Mouse (Mus musculus) hindbrain, embryonic 11.5 days (tissue): Measurements from ENCODE around the gene Anxa8. TPM values are rescaled to one million over a fixed set of nuclear protein-coding genes. Genes with fewer than 3 reads are reported as not detected.

Experiments used
- ATAC-seq: fragments of 200-750 bp; cut with Nextera tagmentation; 2 replicates; pipeline ENCODE4 v1.8.0; 2017; ENCODE audit warnings: mild to moderate bottlenecking, moderate TSS enrichment, moderate library complexity; ENCODE audit not compliant: low FRiP score
- DNase-seq: peaks from one replicate; pipeline ENCODE4 v3.0.0-alpha.2; 2015; ENCODE audit warnings: low spot score
- H3K27ac ChIP-seq: fragments of 300-500 bp; sonication (generic); 2 replicates; pipeline ENCODE4 v1.5.1; 2014; ENCODE audit warnings: mild to moderate bottlenecking, low read depth, low read length
- H3K27me3 ChIP-seq: fragments of 300-500 bp; sonication (generic); 2 replicates; pipeline ENCODE4 v1.6.1; 2014; ENCODE audit warnings: mild to moderate bottlenecking, low read length, moderate library complexity, mixed read lengths; ENCODE audit not compliant: control insufficient read depth, insufficient read depth
- H3K36me3 ChIP-seq: fragments of 300-500 bp; sonication (generic); 2 replicates; pipeline ENCODE4 v1.6.1; 2014; ENCODE audit warnings: mild to moderate bottlenecking, low read length, moderate library complexity, mixed read lengths; ENCODE audit not compliant: control insufficient read depth, insufficient read depth
- H3K4me1 ChIP-seq: fragments of 300-500 bp; sonication (generic); replicated peaks from 2 replicates; pipeline ENCODE4 v1.6.1; 2014; ENCODE audit warnings: low read length, mixed read lengths; ENCODE audit not compliant: control insufficient read depth, insufficient read depth
- H3K4me2 ChIP-seq: fragments of 300-500 bp; sonication (generic); replicated peaks from 2 replicates; pipeline ENCODE4 v1.6.1; 2014; ENCODE audit warnings: mild to moderate bottlenecking, low read depth, low read length
- H3K4me3 ChIP-seq: fragments of 300-500 bp; sonication (generic); 2 replicates; pipeline ENCODE4 v1.5.1; 2014; ENCODE audit warnings: low read depth, low read length
- H3K9ac ChIP-seq: fragments of 300-500 bp; sonication (generic); 2 replicates; pipeline ENCODE4 v1.6.1; 2014; ENCODE audit warnings: low read depth, low read length
- H3K9me3 ChIP-seq: fragments of 300-500 bp; sonication (generic); 2 replicates; pipeline ENCODE4 v1.6.1; 2016; ENCODE audit warnings: low read length; ENCODE audit not compliant: control insufficient read depth
- WGBS: fragments of 180-500 bp; shearing (Covaris S2); extraction: QIAGEN DNeasy Blood & Tissue Kit; methylation state at CpG from one replicate; pipeline ENCODE4 v1.1.7; 2014; 5-methylcytosine and 5-hydroxymethylcytosine counted together
- polyA plus RNA-seq: library from polyadenylated mRNA; unstranded; fragments of >200 nt; fragmentation: Nextera tagmentation; extraction: Ambion mirVana; gene quantifications from 2 replicates; pipeline ENCODE4 v1.2.1, GENCODE M21; 2014

Anxa8 gene
- 1.5 and 1.8 TPM in 2 replicates for polyA plus RNA-seq

DNA sequence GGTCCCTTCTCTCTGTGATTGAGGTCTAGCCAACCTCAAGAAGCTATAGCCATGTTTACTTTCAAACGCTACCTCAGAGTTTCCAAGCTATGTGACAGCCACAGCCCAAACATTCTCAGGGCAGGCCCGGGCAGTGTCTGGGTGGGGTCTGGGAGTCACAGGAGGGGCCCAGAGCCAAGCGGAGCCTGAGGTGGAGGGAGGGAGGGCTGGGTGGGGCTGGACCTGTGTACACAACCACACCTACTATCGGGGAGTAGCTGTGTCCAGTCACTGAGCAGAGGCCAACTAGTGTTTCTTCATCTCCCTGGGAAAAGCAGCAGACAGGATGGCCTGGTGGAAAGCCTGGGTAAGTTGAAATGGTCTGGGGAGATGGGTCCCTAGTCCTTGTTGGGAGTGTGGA lies at the start of gene Anxa8:
Anxa8 (plus strand) TSS at position 251 of the 400 bp plus-strand sequence.
- 74% methylated on average over 4 of the region's 4 CpGs for WGBS
- Histone ChIP-seq H3K4me1 (no peaks in the 10 kb centered on the region), H3K4me2 (no peak within 1 kb of the TSS), H3K9me3 (no peaks in the 10 kb centered on the region), H3K4me3 (no peak within 1 kb of the TSS), H3K36me3 (no peaks in the 10 kb centered on the region), H3K27me3 (no peaks in the 10 kb centered on the region), H3K9ac (no peak within 1 kb of the TSS), H3K27ac (no peak within 1 kb of the TSS)
- DNase-seq (no peak), ATAC-seq (no peak)

DNA sequence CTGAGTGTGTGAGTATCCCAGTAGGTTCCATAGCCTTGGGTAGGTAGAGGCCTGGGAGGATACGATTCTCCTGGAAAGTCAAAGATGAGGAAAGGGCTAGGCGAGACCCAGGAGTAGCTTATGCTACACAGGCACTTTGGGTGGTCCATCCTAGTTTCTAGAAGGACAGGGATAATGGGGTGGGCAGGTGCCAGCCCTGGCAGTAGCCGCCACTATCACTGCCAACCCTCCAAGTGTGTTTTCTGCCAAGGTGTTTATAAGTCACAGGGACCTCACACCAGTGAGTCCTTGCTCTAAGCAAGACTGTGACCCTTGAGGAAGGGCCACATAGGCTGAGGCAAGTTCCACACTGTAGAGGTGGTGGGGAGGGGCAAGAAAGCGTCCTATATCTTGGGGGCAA lies 44.5 kb upstream of the Anxa8 start:
- H3K4me2 ChIP-seq: no peak overlapping the region
- WGBS: 79% methylated on average over 4 of the region's 4 CpGs
- no peak overlapping the region for H3K27ac ChIP-seq
- H3K36me3 ChIP-seq: no peaks in the 10 kb centered on the region
- H3K4me1 ChIP-seq: no peaks in the 10 kb centered on the region
- H3K4me3 ChIP-seq: no peak overlapping the region
- H3K9me3 ChIP-seq: no peaks in the 10 kb centered on the region
- no peak for ATAC-seq
- no peak overlapping the region for H3K9ac ChIP-seq
- H3K27me3 ChIP-seq: no peaks in the 10 kb centered on the region
- no peak for DNase-seq

DNA sequence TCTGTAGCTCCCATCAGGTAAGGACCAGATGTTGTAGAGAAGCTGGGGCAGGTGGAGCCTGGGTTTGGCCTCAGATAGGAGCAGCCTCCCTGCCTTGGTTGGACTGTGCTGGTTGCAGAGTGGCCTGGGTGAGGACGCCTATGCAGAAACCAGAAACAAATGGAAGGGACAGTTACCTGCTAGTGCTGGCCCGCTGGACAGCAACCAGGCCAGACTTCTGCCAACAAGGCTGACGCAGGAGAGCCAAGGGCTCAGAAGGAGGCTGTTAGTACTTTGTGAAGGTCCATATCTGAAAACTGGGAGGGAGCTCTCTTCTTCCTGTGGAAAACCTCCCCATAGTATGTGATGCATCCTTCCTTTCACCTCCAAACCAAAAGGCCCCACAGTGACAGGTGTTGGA lies 42.4 kb upstream of the Anxa8 start:
- WGBS: 67% methylated on average over 3 of the region's 3 CpGs
- DNase-seq: no peak
- H3K9me3 ChIP-seq: no peaks in the 10 kb centered on the region
- H3K4me3 ChIP-seq: no peak overlapping the region
- H3K27ac ChIP-seq: no peak overlapping the region
- ATAC-seq: no peak
- no peak overlapping the region for H3K9ac ChIP-seq
- H3K4me2 ChIP-seq: no peak overlapping the region
- H3K4me1 ChIP-seq: no peaks in the 10 kb centered on the region
- H3K36me3 ChIP-seq: no peaks in the 10 kb centered on the region
- no peaks in the 10 kb centered on the region for H3K27me3 ChIP-seq

DNA sequence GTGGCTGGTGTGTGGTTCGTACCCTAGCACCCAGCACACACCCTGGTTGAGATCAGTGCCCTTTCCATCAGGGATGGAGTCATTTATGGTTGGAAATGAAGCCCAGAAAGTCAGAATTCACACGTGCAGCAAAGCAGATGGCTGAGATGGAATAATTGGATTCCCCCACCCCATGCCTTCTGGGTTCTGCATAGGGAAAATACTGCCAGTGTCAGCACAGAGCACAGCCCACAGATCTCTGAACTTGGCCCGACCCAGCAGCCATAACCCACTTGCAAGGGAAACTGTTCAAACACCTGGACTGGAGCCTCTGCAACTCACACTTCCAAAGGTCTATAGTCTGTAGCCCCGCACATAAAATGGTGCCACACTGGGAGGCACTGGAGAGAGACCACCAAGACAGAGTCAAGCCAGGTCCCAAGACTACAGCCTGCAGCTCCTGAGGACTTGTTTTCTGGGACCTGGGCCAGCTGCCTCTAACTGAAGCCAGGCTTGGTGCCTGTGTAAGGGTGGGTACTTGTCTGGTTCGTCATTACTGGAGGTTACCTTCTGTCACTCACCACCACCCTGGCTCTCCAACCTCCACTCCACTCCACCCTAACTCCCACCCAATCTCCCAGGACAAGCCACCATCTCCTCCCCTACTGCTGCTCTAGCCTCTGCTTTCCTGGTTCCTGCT lies 35.5 kb upstream of the Anxa8 start:
- no peak for ATAC-seq

DNA sequence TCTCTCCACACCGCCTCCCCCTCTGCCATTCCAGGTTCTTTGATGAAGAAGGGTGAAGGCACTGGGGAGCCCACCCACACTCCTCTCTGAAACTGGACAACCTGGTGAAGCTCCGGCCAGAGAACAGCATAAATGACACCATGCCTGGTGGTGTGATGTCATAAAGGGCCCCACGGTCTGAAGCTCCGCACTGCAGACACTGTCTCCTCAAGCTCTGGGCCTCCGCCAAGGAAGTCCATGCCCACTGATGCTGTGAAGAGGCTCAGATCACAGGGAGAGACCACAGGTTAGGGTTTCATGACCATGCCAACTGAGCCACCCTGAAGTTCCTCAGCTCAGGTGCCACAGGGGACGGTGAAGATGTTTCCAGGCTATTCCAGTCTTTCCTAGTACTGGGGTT lies 33.3 kb upstream of the Anxa8 start, which contains the start of gene Antxrl:
Antxrl (plus strand) TSS at position 192 of the 400 bp plus-strand sequence.
- Histone ChIP-seq H3K36me3 (no peaks in the 10 kb centered on the region), H3K4me1 (no peaks in the 10 kb centered on the region), H3K9me3 (no peaks in the 10 kb centered on the region), H3K4me3 (no peak within 1 kb of the TSS), H3K4me2 (no peak within 1 kb of the TSS), H3K27me3 (no peaks in the 10 kb centered on the region), H3K9ac (no peak within 1 kb of the TSS), H3K27ac (no peak within 1 kb of the TSS)
- ATAC-seq (no peak), DNase-seq (no peak)
- 90% methylated on average over 6 of the region's 6 CpGs for WGBS

More for the DNA sequence above, 35.5 kb upstream of the Anxa8 start:
- H3K4me3 ChIP-seq: no peak overlapping the region
- H3K9me3 ChIP-seq: no peaks in the 10 kb centered on the region
- no peaks in the 10 kb centered on the region for H3K4me1 ChIP-seq
- H3K36me3 ChIP-seq: no peaks in the 10 kb centered on the region
- H3K9ac ChIP-seq: no peak overlapping the region
- DNase-seq: no peak
- 77% methylated on average over 5 of the region's 5 CpGs for WGBS
- no peaks in the 10 kb centered on the region for H3K27me3 ChIP-seq
- no peak overlapping the region for H3K27ac ChIP-seq
- H3K4me2 ChIP-seq: no peak overlapping the region

DNA sequence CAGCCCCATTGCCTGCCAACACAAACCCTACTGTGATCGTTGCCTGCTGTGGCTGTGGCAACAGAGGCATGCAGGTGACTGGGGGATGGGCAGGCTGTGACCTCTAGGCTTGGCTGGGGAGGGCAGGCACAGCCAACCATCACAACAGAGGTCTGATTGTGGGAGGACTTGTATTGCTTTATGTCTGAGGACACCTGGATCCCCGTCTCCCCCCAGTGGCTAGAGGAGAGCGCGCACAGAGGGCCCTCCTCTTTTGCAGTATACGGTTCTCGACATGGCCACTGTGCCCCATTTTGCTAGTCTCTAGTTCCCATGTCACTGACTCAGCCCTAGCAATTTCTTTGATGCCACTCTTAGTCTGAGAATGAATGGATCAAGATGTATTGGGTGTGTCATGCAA lies 14.1 kb upstream of the Anxa8 start:
- ATAC-seq: no peak
- Histone ChIP-seq H3K4me2 (no peak overlapping the region), H3K27me3 (no peaks in the 10 kb centered on the region), H3K9ac (no peak overlapping the region), H3K27ac (no peak overlapping the region), H3K9me3 (no peaks in the 10 kb centered on the region), H3K36me3 (no peaks in the 10 kb centered on the region), H3K4me1 (no peaks in the 10 kb centered on the region), H3K4me3 (no peak overlapping the region)
- no peak for DNase-seq
- 69% methylated on average over 6 of the region's 6 CpGs for WGBS

DNA sequence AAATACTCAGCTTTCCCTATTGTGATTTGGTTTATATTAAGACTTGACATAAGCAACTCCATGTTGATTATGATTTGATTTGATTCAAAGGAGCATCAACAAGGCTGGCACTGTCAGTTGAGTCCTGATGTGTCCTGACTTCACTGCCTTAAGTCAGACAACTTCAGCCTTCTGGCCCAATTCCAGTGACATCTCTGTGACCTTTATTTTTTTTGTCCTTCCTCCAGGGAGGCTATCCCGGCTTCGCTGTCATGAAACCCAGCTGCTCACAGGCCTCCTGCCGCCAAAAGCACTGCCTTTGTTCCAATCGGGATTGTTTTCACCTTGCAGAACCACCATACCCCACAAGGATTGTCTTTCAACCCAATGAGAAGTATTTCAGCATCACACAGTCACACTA lies 10.4 kb upstream of the Anxa8 start:
- no peaks in the 10 kb centered on the region for H3K4me1 ChIP-seq
- no peaks in the 10 kb centered on the region for H3K9me3 ChIP-seq
- DNase-seq (no peak), ATAC-seq (no peak)
- no peaks in the 10 kb centered on the region for H3K36me3 ChIP-seq
- H3K9ac ChIP-seq: no peak overlapping the region
- H3K4me3 ChIP-seq: no peak overlapping the region
- no peak overlapping the region for H3K27ac ChIP-seq
- WGBS: 22% methylated on average over 4 of the region's 4 CpGs
- no peak overlapping the region for H3K4me2 ChIP-seq
- H3K27me3 ChIP-seq: no peaks in the 10 kb centered on the region

DNA sequence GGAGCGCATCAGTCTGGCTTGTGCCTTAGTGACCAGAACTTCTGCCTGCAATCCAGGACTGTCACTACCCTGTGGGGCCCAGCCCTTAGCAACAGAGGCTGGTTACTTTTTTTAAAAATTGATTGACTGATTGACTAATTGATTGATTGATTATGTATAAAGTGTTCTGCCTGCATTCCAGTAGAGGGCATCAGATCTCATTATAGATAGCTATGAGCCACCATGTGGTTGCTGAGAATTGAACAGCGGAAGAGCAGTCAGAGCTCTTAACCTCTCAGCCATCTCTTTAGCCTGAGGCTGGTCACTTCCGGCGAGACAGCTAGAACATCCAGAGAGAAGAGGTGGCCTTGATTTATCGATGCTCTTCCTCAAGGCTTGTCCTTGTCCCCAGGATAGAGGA lies 8.6 kb upstream of the Anxa8 start:
- ATAC-seq (no peak), DNase-seq (no peak)
- H3K4me3 ChIP-seq: no peak overlapping the region
- H3K27me3 ChIP-seq: no peaks in the 10 kb centered on the region
- no peak overlapping the region for H3K4me2 ChIP-seq
- H3K27ac ChIP-seq: no peak overlapping the region
- no peaks in the 10 kb centered on the region for H3K9me3 ChIP-seq
- no peaks in the 10 kb centered on the region for H3K36me3 ChIP-seq
- H3K9ac ChIP-seq: no peak overlapping the region
- no peaks in the 10 kb centered on the region for H3K4me1 ChIP-seq
- 66% methylated on average over 5 of the region's 5 CpGs for WGBS

DNA sequence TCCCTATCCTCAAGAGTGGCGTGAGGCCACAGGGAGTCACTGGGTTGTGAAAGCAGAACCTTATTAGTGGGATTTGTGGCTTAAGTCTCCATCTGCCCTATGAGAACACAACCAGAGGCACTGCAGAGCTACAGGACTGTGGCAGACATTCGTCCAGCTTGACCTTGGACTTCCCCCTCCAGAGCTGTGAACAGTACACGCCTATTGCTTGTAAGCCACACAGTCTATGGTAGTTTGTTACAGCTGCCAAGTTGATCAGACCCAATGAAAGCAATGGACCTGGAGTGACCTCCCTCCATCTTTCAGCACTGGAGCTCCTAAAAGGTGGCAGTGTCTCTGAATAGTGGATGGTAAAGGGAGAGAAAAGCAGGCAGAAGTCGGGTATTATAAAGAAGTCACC lies 7.5 kb upstream of the Anxa8 start:
- H3K4me1 ChIP-seq: no peaks in the 10 kb centered on the region
- H3K27me3 ChIP-seq: no peaks in the 10 kb centered on the region
- DNase-seq: no peak
- H3K9ac ChIP-seq: no peak overlapping the region
- no peak overlapping the region for H3K4me3 ChIP-seq
- ATAC-seq: no peak
- H3K36me3 ChIP-seq: no peaks in the 10 kb centered on the region
- H3K27ac ChIP-seq: no peak overlapping the region
- 77% methylated on average over 4 of the region's 4 CpGs for WGBS
- no peaks in the 10 kb centered on the region for H3K9me3 ChIP-seq
- no peak overlapping the region for H3K4me2 ChIP-seq
